Mouse (Mus musculus): ENCODE results near the gene Abcg5. TPM values are rescaled to one million over a fixed set of nuclear protein-coding genes. Genes with fewer than 3 reads are reported as not detected.

Gene Abcg5
- polyA plus RNA-seq, 1 experiment from 2014 or later = 59.8 TPM

DNA sequence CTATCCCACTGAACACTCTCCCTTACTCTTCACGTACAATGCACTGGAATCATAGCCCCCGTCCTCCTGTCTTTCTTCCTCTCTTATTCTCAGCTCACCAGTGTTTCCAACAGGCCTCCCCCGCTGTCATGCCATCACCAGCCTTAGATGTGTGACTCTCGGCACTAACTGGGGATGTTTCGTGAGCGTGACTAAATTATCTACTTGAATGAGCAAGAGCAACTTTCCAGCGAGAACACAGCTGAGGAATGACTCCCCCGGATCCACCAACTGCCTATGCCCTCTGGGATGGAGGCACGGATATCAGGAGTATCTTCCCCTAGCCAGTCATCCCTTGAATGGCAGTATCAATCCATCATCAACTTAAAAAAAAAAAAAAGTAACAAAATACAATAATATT is 41.2 kb upstream of the Abcg5 start:
- no peaks in the 10 kb centered on the region for H3K9me3 ChIP-seq (ENCODE audit: control insufficient read depth)
- H3K4me3 ChIP-seq (ENCODE audit: low read depth, low read length) = no peak overlapping the region
- TF ChIP-seq CTCF (IDR thresholded peaks at IDR 0.05; ENCODE audit: low read depth) = no peak
- peaks cover 57% of the 10 kb centered on the region for H3K36me3 ChIP-seq (ENCODE audit: control insufficient read depth, insufficient read depth)
- H3K9ac ChIP-seq (ENCODE audit: low read depth, low read length) = no peak overlapping the region
- H3K27me3 ChIP-seq (replicated peaks; ENCODE audit: control insufficient read depth, insufficient read depth, low read length) = no peaks in the 10 kb centered on the region
- H3K27ac ChIP-seq (ENCODE audit: low read depth, low read length) = no peak overlapping the region
- no peak for ATAC-seq
- no peak overlapping the region for H3K4me2 ChIP-seq (replicated peaks; ENCODE audit: low read depth)
- WGBS = 89% methylated on average over 9 of the region's 9 CpGs
- H3K4me1 ChIP-seq (replicated peaks; ENCODE audit: control insufficient read depth, insufficient read depth, low read length) = no peaks in the 10 kb centered on the region

DNA sequence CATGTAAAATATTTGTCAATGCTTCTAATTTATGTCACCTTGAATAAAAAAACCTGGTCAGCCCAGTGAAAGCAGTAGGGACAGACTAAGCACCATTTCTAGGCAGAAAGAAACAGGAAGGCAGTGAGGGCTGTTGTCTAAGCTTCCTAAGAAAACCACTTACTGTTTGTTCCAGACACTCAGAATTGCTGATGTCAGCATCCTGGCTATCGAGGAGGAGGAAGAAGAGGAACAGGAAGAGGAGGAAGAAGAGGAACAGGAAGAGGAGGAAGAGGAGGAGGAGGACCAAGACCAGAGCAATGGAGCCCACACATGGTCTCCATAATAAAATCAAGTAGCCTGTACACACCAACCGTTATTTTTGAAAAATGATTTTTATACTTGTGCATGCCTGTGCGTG is 36.3 kb upstream of the Abcg5 start:
- WGBS = 70% methylated on average over 3 of the region's 3 CpGs
- no peaks in the 10 kb centered on the region for H3K27me3 ChIP-seq (replicated peaks; ENCODE audit: control insufficient read depth, insufficient read depth, low read length)
- ATAC-seq = no peak
- H3K9ac ChIP-seq (ENCODE audit: low read depth, low read length) = no peak overlapping the region
- H3K9me3 ChIP-seq (ENCODE audit: control insufficient read depth) = no peaks in the 10 kb centered on the region
- peaks cover 39% of the 10 kb centered on the region for H3K36me3 ChIP-seq (ENCODE audit: control insufficient read depth, insufficient read depth)
- no peak overlapping the region for H3K4me3 ChIP-seq (ENCODE audit: low read depth, low read length)
- no peaks in the 10 kb centered on the region for H3K4me1 ChIP-seq (replicated peaks; ENCODE audit: control insufficient read depth, insufficient read depth, low read length)
- no peak overlapping the region for H3K4me2 ChIP-seq (replicated peaks; ENCODE audit: low read depth)
- TF ChIP-seq CTCF (IDR thresholded peaks at IDR 0.05; ENCODE audit: low read depth) = no peak
- H3K27ac ChIP-seq (ENCODE audit: low read depth, low read length) = no peak overlapping the region

GRCm38 (mm10) chr17:84717416-84717815 is 34.6 kb upstream of the Abcg5 start:
- no peak for TF ChIP-seq CTCF (IDR thresholded peaks at IDR 0.05; ENCODE audit: low read depth)
- no peak overlapping the region for H3K4me3 ChIP-seq (ENCODE audit: low read depth, low read length)
- H3K4me1 ChIP-seq (replicated peaks; ENCODE audit: control insufficient read depth, insufficient read depth, low read length) = no peaks in the 10 kb centered on the region
- no peak for ATAC-seq
- H3K9ac ChIP-seq (ENCODE audit: low read depth, low read length) = no peak overlapping the region
- H3K27me3 ChIP-seq (replicated peaks; ENCODE audit: control insufficient read depth, insufficient read depth, low read length) = no peaks in the 10 kb centered on the region
- no peak overlapping the region for H3K4me2 ChIP-seq (replicated peaks; ENCODE audit: low read depth)
- peaks cover 31% of the 10 kb centered on the region for H3K36me3 ChIP-seq (ENCODE audit: control insufficient read depth, insufficient read depth)
- H3K9me3 ChIP-seq (ENCODE audit: control insufficient read depth) = no peaks in the 10 kb centered on the region
- no peak overlapping the region for H3K27ac ChIP-seq (ENCODE audit: low read depth, low read length)
- 77% methylated on average over 5 of the region's 5 CpGs for WGBS

DNA sequence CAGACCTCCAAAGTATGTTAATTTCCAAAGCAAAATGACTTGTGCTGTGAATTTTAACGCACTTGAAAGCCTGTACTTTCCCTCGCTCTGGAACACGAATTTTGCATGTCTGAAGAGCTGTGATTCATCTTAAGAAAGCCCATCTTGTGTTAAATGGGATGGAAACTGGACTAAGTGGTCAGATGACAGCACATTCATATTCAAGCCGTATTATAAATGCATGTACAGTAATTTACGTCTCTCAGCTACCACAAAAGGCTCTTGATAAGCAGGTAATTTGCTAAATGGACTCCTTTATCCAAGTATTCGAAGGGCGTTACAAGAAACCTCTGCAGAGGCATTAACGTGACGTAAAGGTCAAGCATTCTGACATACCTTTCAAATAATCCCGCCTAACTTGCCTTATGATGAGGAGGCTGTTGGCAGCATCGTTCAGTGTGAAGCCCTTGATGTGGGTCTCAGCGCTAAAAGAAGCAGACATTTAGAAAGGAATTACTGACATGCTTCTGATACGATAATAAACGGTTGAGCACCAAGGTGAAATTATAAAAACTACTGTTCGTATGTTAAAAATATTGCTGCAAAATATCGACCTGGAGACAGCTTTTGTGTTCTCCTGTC is 33.6 kb upstream of the Abcg5 start:
- Histone ChIP-seq H3K27me3 (replicated peaks; ENCODE audit: control insufficient read depth, insufficient read depth, low read length) (no peaks in the 10 kb centered on the region), H3K9me3 (ENCODE audit: control insufficient read depth) (no peaks in the 10 kb centered on the region), H3K4me3 (ENCODE audit: low read depth, low read length) (no peak overlapping the region), H3K4me1 (replicated peaks; ENCODE audit: control insufficient read depth, insufficient read depth, low read length) (no peaks in the 10 kb centered on the region), H3K27ac (ENCODE audit: low read depth, low read length) (no peak overlapping the region), H3K9ac (ENCODE audit: low read depth, low read length) (no peak overlapping the region), H3K4me2 (replicated peaks; ENCODE audit: low read depth) (no peak overlapping the region), H3K36me3 (ENCODE audit: control insufficient read depth, insufficient read depth) (peaks cover 27% of the 10 kb centered on the region)
- TF ChIP-seq CTCF (IDR thresholded peaks at IDR 0.05; ENCODE audit: low read depth) = no peak
- no peak for ATAC-seq
- 83% methylated on average over 16 of the region's 16 CpGs for WGBS

DNA sequence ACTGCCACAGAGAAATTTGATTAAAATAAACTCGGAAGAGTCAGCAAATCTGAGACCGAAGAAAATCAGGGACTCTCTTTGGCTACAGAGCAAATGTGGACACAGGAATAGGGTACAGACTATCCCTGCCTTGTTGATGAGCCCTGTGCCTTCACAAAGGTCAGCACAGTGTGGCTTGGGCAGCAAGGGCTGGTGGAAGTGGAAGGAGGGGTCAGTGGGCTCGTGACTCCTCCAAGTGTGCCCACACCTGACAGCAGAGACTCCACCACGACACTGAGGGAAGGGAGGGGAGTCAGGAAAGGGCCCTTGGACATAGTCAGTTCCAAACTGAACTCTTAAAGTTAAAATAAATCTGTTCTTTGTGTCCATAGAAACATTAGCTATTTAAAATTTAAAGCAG is 32.1 kb upstream of the Abcg5 start:
- Histone ChIP-seq H3K27ac (ENCODE audit: low read depth, low read length) (no peak overlapping the region), H3K9ac (ENCODE audit: low read depth, low read length) (no peak overlapping the region), H3K27me3 (replicated peaks; ENCODE audit: control insufficient read depth, insufficient read depth, low read length) (no peaks in the 10 kb centered on the region), H3K4me2 (replicated peaks; ENCODE audit: low read depth) (no peak overlapping the region), H3K9me3 (ENCODE audit: control insufficient read depth) (no peaks in the 10 kb centered on the region), H3K4me1 (replicated peaks; ENCODE audit: control insufficient read depth, insufficient read depth, low read length) (no peaks in the 10 kb centered on the region), H3K36me3 (ENCODE audit: control insufficient read depth, insufficient read depth) (peaks cover 27% of the 10 kb centered on the region), H3K4me3 (ENCODE audit: low read depth, low read length) (no peak overlapping the region)
- WGBS = 67% methylated on average over 4 of the region's 4 CpGs
- ATAC-seq = no peak
- no peak for TF ChIP-seq CTCF (IDR thresholded peaks at IDR 0.05; ENCODE audit: low read depth)

DNA sequence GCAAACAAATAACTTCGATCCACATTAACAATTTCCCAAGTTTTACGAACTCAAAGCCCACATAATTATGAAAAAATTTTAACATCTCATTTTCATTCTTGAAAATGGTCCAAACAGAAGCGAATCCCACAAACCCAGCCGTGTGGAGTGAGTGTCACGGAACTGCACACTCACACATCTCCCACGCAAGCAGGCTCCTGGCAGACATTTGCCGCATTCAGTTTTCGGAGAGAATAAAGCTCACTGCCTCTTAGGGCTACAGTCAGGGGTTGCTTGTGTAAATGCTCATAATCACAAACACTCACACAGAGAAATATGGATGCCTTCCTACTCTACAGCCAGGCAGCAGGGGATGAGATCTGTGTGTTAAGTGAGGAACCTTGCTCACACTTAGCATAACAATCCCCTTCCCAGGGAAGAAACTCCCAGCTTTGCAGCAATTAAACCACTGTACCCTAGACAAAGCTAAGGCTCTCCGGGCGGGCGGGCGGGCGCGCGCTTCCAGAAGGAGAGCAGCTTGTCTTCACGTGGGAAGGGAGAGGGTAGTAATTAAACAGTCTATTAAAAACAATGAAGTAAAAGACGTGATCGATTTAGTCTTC is 30.9 kb upstream of the Abcg5 start:
- no peak overlapping the region for H3K9ac ChIP-seq (ENCODE audit: low read depth, low read length)
- H3K9me3 ChIP-seq (ENCODE audit: control insufficient read depth) = no peaks in the 10 kb centered on the region
- TF ChIP-seq CTCF (IDR thresholded peaks at IDR 0.05; ENCODE audit: low read depth) = no peak
- 89% methylated on average over 18 of the region's 18 CpGs for WGBS
- peaks cover 27% of the 10 kb centered on the region for H3K36me3 ChIP-seq (ENCODE audit: control insufficient read depth, insufficient read depth)
- H3K27ac ChIP-seq (ENCODE audit: low read depth, low read length) = no peak overlapping the region
- H3K27me3 ChIP-seq (replicated peaks; ENCODE audit: control insufficient read depth, insufficient read depth, low read length) = no peaks in the 10 kb centered on the region
- H3K4me2 ChIP-seq (replicated peaks; ENCODE audit: low read depth) = no peak overlapping the region
- no peaks in the 10 kb centered on the region for H3K4me1 ChIP-seq (replicated peaks; ENCODE audit: control insufficient read depth, insufficient read depth, low read length)
- no peak for ATAC-seq
- H3K4me3 ChIP-seq (ENCODE audit: low read depth, low read length) = no peak overlapping the region

Measured in intestine, postnatal 0 days (tissue).